Mouse (Mus musculus): ENCODE measurements at regions not wholly inside any gene's neighbourhood (a gene's known extent, or its start where the extent isn't known, plus 50 kb on each side); places are given as distances from the start of the nearest gene placed in this dataset.

DNA sequence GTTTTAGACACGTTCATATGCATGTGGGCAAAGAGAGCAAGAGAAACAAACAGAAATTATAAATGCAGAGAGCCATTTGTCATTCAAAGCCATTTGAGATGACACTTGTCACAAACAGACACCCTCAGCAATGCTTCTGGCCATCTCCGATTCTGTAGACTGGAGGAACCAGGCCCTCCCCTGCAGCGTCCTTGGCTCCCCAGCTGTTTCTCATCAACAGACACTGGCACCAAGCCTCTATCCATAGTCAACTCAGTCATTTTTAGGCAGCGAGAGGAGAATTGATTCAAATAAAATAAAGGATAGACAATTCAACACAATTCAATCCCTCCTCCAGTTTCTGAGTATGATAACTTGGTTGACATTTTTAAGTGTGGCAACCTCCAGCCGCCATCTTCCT lies 130.1 kb upstream of the Rpl34 start:
- TF ChIP-seq POLR2A (IDR thresholded peaks at IDR 0.05; ENCODE audit: borderline replicate concordance, extremely low read depth, insufficient read depth, insufficient read length, poor library complexity, severe bottlenecking) = no peak
- TF ChIP-seq CTCF (IDR thresholded peaks at IDR 0.05; ENCODE audit: borderline replicate concordance, extremely low read depth, insufficient read depth, insufficient read length) = no peak
